Mouse (Mus musculus) kidney, postnatal 25 days (tissue): ENCODE measurements at regions not wholly inside any gene's neighbourhood (a gene's known extent, or its start where the extent isn't known, plus 50 kb on each side); places are given as distances from the start of the nearest gene placed in this dataset.

Experiments used
- DNase-seq, 2 experiments: peaks; one replicate each; pipeline ENCODE4 v3.0.0; 2021; ENCODE audit warnings: mixed read lengths in 2 of 2

GRCm38 (mm10) chr5:101294031-101294430, 370.8 kb downstream of the Nkx6-1 start:
- DNase-seq: no peak

- DNase-seq: peak; percentile 39 to 56
Measured at GRCm38 (mm10) chr5:101288358-101288757, 376.4 kb downstream of the Nkx6-1 start.

- DNase-seq: no peak
Measured at GRCm38 (mm10) chr5:101285941-101286340, 378.9 kb downstream of the Nkx6-1 start.

DNA sequence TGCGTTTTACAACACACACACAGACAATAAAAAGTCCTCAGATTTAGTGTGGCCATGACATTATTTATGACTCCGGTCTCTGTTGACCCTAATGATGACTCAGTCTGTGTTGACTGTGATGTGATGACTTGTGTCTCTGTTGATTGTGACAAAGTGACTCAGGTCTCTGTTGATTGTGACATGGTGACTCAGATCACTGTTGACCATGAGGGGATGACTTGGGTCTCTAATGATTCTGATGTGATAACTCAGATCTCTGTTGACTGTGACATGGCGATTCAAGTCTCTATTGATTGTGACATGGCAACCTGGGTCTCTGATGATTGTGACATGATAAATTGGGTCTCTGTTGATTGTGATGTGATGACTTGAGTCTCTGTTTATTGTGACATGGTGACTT, 405.0 kb downstream of the Gpat3 start:
- no peak for DNase-seq

- no peak for DNase-seq
Measured at GRCm38 (mm10) chr5:101242651-101243050, 397.1 kb downstream of the Gpat3 start.

GRCm38 (mm10) chr5:101239298-101240118, 394.0 kb downstream of the Gpat3 start:
- no peak for DNase-seq

- no peak for DNase-seq
Measured at GRCm38 (mm10) chr5:101236163-101236693, 390.7 kb downstream of the Gpat3 start.

- no peak for DNase-seq
Measured at GRCm38 (mm10) chr5:101222390-101222789, 376.9 kb downstream of the Gpat3 start.

DNA sequence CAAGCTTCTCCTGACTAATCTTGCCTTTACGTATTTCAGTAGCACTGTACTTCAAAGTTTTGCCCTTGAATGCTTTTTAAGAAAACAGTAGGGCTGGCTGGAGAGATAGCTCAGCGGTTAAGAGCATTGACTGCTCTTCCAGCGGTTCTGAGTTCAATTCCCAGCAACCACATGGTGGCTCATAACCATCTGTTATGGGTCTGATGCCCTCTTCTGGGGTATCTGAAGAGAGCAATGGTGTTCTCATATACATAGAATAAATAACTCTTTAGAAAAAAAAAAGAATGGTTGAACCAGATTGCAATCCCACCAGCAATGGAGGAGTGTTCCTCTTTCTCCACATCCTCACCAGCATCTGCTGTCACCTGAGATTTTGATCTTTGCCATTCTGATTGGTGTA, 372.6 kb downstream of the Gpat3 start:
- no peak for DNase-seq

- no peak for DNase-seq
Measured at GRCm38 (mm10) chr5:101216837-101217571, 371.5 kb downstream of the Gpat3 start.

- no peak for DNase-seq
Measured at GRCm38 (mm10) chr5:101211974-101212373, 366.5 kb downstream of the Gpat3 start.

GRCm38 (mm10) chr5:101208150-101208549, 362.6 kb downstream of the Gpat3 start:
- DNase-seq: no peak

- DNase-seq: no peak
Measured at GRCm38 (mm10) chr5:101195501-101195900, 350.0 kb downstream of the Gpat3 start.

DNA sequence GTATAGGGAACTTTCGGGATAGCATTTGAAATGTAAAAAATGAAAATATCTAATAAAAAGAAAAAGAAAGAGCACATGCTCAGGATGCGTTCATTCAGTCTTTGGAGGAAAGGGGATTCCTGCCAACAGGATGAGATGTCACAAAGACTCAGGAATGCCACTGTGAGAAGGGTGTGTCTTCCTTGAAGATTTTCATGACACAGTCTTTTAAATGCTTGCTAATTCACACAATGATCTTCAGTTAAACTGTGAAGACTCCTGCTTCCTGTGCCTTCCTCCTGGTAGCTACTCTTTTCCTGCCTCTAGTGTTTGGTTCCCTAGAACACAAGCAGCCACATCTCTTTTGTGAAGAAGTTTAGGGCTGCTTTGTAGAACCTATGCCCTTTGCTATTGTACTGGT, 345.5 kb downstream of the Gpat3 start:
- DNase-seq: no peak

GRCm38 (mm10) chr5:101173183-101173582, 327.7 kb downstream of the Gpat3 start:
- no peak for DNase-seq

DNA sequence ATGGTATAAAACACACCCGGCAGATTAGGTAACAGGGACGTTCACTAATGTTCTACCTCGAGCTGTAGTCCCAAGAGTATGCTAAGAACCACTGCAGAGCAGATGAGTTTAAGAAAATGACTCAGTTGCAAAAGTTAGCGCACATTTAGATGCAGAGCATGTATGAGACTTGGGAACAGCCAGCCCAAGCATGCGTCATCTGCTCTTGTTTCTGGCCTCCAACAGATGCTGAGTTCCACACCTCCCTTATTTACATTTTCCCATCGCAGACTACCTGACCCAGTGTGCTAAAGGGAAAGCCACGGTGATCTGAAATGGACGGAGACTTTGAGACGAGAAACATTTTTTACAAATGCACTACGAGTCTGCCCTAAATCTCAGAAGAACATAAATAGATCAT, 327.3 kb downstream of the Gpat3 start:
- no peak for DNase-seq

- no peak for DNase-seq
Measured at GRCm38 (mm10) chr5:101169074-101169473, 323.6 kb downstream of the Gpat3 start.

DNA sequence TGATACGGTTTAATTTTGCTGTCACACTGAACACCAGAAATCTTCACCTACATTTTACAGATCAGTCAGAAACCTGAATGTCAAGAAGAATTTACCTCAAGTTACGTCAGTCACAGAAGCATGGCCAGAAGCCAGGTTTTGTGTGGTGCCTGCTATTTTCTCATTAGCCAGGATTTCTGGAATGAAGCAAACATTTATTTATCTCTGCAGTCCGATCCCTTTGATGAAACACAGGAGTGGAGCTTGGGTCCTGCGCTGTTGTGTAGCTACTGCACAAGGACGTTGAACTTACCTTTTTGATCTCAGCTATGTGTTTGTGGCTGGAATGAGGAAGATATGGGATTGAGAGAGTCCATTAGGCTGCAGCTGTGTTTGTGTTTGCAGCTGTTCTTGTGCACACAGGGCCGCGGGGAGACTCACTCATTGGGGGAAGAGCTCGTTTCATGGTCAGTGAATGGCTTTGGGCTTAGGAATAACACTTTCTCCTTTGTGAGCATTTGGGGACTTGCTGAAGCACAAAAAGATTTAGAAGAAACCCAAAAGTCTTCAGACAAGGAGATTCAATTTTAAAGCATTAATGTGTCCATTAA, 318.2 kb downstream of the Gpat3 start:
- peak in 1 of 2 experiments; percentile 56 for DNase-seq

- DNase-seq: peak; percentile 46 to 67
Measured at GRCm38 (mm10) chr5:101163112-101163511, 317.6 kb downstream of the Gpat3 start.

DNA sequence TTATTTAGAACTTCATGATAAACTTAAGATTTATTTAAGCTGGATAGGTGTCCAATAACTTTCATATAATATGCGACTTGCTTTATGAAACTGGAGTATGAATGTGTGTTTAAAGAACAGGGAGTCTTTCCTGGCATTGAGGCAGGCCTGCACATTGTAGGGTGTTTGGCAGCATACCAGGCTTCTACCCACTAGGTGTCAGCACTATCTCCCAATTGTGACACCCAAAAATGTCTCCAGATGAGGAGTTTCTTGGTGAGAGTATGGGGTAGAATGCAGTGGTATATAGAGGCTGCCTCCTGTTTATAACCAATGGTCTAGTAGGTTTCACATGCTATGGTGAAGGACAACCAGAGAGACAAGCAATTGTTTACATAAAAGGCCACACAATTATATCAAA, 311.9 kb downstream of the Gpat3 start:
- no peak for DNase-seq

GRCm38 (mm10) chr5:101146345-101146744, 300.8 kb downstream of the Gpat3 start:
- no peak for DNase-seq

GRCm38 (mm10) chr5:101124941-101125453, 279.5 kb downstream of the Gpat3 start:
- DNase-seq: no peak

GRCm38 (mm10) chr5:101122914-101123313, 277.4 kb downstream of the Gpat3 start:
- no peak for DNase-seq
